Mouse (Mus musculus) left cerebral cortex, postnatal 10 days (tissue): ENCODE data around the gene Wdtc1. TPM values are rescaled to one million over a fixed set of nuclear protein-coding genes. Genes with fewer than 3 reads are reported as not detected.

Experiments
- DNase-seq, 2 experiments: peaks; one replicate each; pipeline ENCODE4 v3.0.0; 2021 to 2022; ENCODE audit warnings: low spot score in 2 of 2, mixed read lengths in 1 of 2; ENCODE audit errors: extremely low spot score in 1 of 2
- intact Hi-C: fragments of 180-260 bp; cut with DNase I; formaldehyde crosslinking; loops from one replicate; pipeline ENCODE4 v1.15.1; 2025
- total RNA-seq, 2 experiments: library from RNA; stranded (reverse); gene quantifications; 2 replicates each; pipeline ENCODE4 v1.2.3; 2021

The Wdtc1 gene
- total RNA-seq, 2 experiments from 2014 or later: 48.7 to 49.0 TPM

DNA sequence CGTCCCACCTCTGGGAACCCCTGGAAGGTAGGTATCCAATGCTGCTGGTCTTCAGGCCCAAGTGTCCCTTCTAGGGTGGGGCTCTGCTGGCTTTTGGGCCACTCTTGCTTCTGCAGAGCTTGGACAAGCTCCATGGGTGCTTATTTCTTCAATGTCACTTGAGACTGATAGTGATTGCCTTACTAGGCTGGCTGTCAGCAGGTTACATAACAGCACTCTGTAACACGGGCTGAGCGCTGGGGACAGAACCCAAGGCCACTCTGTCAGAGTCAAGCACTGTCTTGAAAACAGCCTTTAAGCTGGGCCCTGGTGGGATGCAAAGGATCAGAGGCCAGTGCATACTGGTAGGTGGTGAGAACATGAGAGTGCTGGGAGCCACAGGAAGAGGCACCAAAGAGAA is 88.0 kb downstream of the Wdtc1 start:
- intact Hi-C loops: no loop called here

DNA sequence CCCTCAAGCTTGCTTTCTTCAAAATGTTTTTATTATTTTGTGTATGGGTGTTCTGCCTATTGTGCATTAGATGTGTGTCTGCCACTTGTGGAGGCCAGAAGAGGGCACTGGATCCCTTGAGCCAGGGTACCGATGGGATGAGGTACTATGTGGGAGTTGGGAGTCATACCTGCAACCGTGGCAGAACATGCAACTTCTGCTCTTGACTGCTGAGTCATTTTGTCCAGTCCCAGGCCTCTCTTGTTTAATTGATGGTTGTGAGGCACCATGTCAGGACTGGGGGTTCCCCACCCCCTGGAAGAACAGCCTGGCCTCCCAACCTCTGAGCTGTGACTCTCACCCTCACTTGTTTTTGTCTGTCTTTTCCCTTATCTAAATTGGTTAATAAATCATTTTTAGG is 88.7 kb downstream of the Wdtc1 start:
- intact Hi-C loops: no loop called here
- no peak for DNase-seq

More for the DNA sequence above, 88.0 kb downstream of the Wdtc1 start:
- DNase-seq: no peak

DNA sequence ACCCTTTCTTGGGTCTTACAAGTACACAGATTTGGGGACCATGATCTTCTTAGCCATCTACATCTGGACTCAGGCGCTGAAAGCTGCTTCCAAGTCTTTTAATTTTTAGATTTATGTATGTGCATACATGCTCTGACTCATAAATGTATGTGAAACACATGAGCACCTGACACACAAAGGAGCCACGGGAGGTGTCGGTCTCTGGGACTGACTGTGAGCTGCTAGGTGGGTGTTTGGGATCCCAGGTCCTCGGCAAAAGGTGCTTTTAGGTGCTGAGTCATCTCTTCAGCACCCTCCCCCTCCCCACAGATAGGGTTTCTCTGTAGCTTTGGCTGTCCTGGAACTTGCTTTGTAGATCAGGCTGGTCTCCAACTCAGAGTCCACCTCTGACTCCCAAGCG is 89.5 kb downstream of the Wdtc1 start:
- intact Hi-C loops: no loop called here
- no peak for DNase-seq

DNA sequence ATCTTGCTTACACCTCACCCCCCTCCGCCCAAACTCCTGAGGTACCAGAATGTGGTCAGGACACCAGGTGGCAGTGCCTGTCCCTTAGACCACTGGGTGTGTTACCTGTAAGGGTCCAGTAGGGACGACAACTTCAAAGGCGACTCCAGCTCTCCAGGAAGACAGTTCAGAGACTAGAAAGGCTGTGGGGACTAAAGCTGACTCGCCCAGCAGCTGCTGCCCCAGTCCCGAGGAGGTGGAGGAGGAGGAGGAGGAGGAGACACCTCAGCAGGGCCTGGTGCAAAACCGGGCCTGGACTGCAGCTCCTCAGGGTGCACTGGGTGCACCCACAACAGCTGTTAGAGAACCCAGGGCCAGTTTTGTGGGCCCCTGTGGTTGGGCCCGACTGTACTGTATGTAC is 90.4 kb downstream of the Wdtc1 start, which contains the start of gene Sytl1:
Sytl1 (minus strand) TSS at position 232 of the 400 bp plus-strand sequence.
- no peak for DNase-seq
- intact Hi-C loops: no loop called here

DNA sequence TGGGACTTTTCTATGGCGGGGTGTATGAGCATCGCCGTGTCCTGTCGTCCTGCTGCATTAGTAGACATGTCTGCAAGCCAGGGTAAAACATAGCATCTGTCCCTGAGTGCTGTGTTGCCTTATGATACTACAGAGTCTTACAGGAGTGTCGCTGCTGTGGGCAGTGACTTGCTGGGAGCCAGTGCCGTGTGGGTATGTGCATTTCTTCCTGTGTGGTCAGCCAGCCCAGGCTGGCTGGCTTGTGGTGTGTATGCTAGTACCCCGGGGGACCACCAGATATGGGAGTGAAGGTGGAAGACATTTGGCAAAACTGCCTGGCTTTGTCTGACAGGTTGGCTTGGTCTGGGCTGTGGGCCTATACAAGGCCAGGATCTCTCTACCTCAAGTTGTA is 90.9 kb downstream of the Wdtc1 start:
- intact Hi-C loops: no loop called here
- no peak for DNase-seq

DNA sequence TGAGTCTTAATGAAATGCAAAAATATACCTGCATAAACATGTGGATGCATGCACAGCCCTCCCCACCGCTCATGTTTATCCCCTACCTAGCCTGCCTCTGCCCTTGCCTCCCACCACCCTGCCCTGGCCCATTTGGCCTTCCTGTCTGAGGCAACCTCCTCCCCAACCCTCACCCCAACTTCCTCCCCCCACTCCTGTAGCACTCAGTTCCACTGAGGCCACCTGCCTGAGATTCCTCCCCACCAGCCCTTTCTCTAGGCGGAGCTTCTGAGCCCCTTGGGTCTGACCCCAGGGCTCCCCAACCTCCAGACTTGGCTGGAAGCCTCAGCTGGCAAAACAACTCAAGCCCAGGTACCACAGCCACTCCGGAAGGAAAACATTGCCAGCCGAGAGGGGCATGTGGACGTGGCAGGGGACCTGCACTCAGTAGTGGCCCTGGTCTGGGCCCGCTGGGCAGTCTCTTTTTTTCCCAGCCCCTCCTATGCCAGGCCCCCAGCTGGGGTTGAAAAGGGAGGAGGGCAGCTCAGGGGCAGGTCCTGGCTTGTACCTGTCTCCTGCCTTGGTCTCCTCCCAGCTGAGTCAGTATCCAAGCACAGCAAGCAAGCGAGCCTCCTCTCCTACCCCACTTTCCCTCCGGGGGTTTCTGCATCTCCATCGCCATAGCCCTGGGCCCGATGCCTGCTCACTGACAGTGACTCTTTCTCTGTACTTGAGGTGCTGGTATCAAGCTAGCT is 91.5 kb downstream of the Wdtc1 start:
- intact Hi-C loops: no loop called here
- no peak for DNase-seq

DNA sequence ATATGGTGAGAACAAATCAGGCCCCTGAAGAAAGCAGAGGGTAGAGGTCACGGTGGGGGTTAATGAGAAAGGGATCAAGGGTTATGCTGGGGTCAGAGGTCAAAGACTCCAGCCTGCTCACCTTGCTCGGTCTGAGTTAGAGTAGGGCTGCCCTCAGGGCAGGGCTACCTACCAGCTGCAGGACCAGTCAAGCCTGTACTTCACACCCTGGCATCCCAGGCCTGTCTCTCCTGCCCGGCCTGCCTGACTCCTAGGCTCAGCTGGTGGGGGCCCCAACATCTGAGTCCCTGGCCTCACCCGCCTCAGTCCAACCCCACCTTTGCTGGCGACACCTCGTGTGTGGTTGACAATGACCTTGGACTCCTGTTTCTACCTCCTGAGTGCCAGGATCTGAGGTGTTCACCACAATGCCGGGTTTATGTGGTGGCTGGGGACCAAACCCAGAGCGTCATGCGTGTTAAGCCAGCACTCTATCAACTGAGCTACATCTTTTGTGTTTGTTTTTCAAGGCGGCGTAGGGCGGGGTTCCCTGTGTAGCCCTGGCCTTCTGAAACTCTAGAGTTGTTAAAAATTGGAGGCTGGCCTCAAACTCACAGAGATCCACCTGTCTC is 95.4 kb downstream of the Wdtc1 start:
- intact Hi-C loops: no loop called here
- no peak for DNase-seq

DNA sequence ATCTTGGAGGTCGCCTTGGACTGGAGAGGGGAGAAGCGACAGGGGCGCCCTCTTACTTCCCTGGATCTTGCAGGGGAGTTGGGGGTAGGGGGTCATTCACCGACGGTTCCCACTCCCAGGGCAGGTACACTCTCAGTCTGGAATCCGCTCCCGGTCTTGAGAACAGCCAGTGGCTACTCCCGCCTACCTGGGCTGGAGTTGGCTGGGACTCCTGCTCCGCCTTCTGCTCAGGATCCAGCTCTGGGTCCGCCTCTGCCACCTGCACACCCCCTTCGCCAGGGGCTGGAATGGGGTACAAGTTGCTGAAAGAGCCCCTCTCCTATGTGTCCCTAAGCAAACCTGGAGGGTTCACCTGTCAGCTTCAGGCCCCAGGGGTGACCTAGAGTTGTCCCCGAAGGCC is 96.1 kb downstream of the Wdtc1 start:
- DNase-seq: no peak
- intact Hi-C loops: no loop called here

DNA sequence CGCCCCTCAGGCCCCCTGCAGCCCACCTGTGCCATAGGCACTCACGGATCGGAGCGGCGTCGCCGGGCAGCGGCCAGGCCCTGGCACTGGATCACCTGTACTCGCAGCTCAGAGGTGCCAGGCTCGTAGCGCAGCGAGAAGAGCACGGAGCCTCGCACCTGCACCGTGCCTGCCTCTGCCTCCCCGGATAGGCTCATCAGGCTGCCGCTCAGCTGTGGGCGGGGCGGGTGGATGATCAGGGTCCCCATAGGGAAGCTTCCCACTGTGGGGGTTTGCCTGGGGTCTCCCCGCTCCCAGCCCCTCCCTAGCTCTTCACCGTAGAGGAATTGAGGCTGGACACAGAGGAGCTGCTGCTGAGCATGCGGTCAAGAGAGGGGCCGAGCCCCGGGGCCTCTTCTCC is 96.5 kb downstream of the Wdtc1 start:
- DNase-seq: no peak
- intact Hi-C loops: no loop called here

DNA sequence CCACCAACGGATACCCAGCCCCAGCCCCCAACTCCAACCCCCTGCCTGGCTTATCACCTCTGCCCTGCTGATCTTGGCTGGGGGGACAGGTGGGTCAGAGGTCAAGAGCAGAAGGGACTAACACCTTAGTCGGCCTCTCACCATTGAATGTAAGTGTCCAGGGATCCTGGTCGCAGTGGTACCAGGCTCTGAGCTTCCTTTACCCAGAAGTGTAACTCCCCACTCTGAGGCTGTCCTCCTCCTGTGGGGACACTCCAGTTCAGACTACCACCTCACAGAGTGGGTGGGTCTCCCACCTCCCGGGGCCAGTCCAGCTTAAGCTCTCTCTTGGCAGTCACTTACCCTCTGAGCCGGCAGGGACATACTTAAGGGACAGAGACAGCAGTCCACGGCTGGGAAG is 97.9 kb downstream of the Wdtc1 start:
- intact Hi-C loops: no loop called here
- no peak for DNase-seq

DNA sequence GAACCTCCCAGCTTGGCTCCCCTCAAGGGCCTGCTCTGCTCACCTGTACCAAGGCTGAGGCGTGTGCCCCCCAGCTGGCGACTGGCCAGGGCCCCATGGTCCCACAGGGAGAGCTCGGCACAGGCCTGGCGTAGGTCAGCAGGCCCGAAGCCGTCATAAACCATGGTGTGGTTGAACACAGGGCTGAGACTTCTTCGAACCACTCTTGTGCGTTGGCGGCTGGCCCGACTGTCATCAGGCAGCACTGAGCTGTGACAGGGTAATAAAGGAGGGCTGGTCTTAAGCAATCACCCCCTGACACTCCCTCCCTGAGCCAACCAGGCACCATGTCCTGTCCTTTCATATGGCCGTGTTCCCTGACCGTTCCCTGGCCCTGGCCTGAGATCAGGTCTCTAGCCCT is 99.9 kb downstream of the Wdtc1 start:
- intact Hi-C loops: no loop called here

DNA sequence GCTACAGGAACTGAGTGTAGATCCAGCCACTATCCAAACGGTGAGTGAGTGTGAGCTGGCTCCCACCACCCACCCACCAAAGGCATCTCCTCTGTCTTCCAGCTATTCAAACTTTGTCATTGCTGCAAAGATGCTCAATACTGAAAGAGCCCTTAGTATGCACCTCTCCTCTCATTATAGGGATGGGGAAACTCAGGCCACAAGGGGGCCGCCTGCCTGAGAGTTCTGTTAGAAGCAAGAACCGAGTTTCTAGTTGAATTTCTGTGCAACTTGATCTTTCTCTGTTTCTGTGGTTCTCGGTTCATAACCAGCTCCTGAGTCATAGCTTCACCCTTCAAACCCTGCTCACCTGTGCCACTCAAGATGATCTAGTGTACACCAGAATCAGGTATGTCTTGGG is 101.2 kb downstream of the Wdtc1 start:
- intact Hi-C loops: no loop called here
- DNase-seq: no peak

More for the DNA sequence above, 99.9 kb downstream of the Wdtc1 start:
- no peak for DNase-seq

DNA sequence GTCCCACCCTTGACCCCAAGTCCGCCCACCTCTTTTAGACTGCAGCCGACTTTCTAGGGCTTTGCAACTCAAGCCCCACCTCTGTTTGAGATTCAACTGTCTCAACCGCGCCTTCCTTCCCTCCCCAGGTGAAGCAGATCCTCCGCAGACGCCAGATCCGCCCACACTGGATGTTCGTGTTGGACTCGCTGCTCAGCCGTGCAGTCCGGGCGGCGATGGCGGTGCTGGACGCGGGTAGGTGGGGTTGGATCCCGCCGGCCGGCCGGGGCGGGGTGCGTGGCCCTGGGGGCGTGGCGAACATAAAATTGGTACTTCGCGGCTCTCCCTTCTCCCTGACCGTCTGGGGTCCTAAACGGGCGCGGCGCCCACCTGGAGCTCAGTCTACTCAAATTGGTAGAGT is 102.1 kb downstream of the Wdtc1 start:
- intact Hi-C loops: no loop called here
- DNase-seq: peak in 1 of 2 experiments; percentile 49

DNA sequence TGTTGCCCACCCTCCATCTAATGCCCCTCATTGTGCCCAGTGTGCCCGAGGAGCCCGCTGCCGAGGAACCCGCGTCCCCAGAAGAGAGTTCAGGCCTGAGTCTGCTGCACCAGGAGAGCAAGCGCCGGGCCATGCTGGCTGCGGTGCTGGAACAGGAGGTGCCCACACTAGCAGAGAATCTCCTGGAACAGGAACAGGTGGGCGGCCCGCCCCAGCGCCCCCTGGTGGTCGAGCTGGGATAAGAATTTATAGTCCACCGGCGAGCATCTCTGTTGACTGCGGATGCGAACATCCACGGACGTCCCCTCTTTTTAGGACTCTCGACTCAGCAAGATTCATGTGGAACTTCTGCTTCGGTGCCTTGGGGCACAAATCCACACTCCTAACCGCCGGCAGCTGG is 102.7 kb downstream of the Wdtc1 start:
- peak; percentile 53 to 82 for DNase-seq
- intact Hi-C loops: no loop called here

DNA sequence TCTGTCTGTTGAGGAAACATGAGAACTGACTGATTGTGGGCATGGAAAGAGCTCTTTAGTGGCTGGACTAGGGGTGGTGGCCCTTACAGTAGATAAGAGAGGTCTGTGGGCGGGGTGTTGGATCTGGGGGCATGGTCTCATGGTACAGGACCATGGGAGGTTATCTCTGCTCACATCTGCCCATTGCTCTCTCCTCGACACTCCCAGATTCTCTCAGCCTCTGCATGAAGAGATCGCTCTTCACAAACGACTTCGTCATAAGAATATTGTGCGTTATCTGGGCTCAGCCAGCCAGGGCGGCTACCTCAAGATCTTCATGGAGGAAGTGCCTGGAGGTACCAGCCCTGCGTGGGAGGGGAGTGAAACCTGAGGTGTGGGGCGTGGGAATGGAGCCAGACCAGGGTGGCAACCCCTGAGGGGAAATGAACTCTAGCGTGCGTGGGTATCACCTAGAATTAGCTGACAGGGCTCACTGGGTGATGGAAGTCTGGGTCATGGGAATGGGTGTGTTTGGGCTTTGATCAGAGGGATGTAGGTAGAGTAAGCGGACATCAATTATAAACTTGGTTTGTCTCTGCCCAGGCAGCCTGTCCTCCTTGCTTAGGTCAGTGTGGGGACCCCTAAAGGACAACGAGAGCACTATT is 105.4 kb downstream of the Wdtc1 start:
- no peak for DNase-seq
- intact Hi-C loops: no loop called here

DNA sequence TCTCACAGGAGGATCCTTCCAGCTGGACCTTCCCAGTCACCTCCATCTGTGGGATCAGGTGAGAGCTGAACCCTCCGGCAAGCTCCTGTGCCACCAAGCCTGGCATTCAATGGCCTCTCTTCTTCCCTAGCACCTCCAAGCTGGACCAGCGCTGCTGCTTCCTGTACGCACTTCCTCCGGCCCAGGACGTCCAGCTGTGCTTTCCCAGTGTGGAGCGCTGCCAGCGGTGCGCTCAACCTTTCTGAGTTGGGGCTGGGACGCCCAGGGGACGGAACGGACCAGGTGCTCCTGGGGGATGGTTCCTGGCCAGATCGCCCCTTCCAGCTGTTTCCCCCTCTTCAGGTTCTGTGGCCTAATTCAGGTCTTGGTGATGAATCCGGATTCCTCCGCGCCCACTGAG is 106.2 kb downstream of the Wdtc1 start:
- intact Hi-C loops: no loop called here
- DNase-seq: peak in 1 of 2 experiments; percentile 50

DNA sequence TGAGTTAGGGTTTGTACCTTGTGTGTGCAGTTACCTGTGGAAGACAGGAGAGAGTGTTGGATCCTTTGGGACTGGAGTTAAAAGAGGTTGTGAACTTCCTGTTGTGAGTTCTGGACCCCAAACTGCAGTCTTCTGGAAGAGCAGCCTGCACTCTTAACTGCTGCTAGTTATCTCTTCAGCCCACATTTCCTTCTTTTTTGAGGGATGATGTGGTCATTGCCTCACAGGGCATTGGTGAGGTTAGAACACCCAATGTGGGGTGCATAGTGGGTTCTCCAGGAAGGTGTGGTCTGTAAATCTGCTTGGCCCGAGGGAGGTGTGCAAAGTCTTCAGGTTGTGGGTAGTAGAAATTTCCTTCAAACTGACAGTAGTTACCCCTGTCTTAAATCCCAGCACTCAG is 109.0 kb downstream of the Wdtc1 start:
- intact Hi-C loops: no loop called here
- no peak for DNase-seq

DNA sequence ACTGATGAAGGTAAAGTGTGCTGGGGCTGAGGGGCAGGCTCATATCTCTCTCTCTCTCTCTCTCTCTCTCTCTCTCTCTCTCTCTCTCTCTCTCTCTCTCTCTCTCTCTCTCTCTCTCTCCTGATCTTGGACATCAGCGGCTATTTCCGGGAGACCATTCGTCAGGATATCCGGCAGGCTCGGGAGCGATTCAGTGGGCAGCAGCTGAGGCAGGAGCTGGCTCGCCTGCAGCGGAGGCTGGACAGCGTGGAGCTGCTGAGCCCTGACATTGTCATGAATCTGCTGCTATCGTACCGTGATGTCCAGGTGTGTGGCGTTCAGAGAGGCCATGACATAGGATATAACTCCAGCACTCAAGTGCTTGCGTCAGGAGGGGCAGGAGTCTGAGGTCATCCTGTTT is 109.7 kb downstream of the Wdtc1 start:
- DNase-seq: no peak
- intact Hi-C loops: no loop called here

DNA sequence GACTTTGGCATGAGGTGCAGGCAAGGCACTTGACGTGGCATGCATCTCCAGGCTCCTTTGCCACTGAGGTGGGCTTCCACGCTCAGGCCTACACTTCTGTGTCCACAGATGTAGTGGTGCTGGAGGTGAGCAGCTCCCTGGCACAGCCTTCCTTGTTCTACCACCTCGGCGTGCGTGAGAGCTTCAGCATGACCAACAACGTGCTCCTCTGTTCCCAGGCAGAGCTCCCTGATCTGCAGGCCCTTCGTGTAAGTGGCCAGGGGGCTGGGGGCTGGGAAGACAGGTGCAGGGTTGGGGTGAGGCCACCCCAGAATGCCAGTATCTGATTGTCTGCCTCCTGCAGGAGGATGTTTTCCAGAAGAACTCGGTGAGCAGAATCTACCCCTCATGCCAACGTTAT is 110.6 kb downstream of the Wdtc1 start:
- no peak for DNase-seq
- intact Hi-C loops: no loop called here
